Mouse (Mus musculus) MEL (cell line): ENCODE data around the gene Smagp. TPM values are rescaled to one million over a fixed set of nuclear protein-coding genes. Genes with fewer than 3 reads are reported as not detected.

Source experiments
- DNase-seq: peaks from one replicate; pipeline ENCODE4 v3.0.0; 2011; ENCODE audit warnings: low read depth, low spot score
- H3K27ac ChIP-seq: 2 replicates; pipeline ENCODE4 v1.5.1; 2012; ENCODE audit warnings: low read depth, mild to moderate bottlenecking, control low read depth, low read length, moderate library complexity; ENCODE audit not compliant: control insufficient read depth
- H3K27me3 ChIP-seq, 2 experiments: fragments of 150-350 bp in 1 of 2; sonication (generic) in 1 of 2; 2 replicates each; pipeline ENCODE4 v1.6.1; 2012; ENCODE audit warnings: low read length in 2 of 2, mild to moderate bottlenecking in 2 of 2, improper control_type of control experiment in 1 of 2, moderate library complexity in 1 of 2; ENCODE audit not compliant: insufficient read depth in 2 of 2, control insufficient read depth in 1 of 2
- H3K36me3 ChIP-seq, 2 experiments: 2 replicates each; pipeline ENCODE4 v1.6.1; 2012 to 2014; ENCODE audit warnings: low read length in 2 of 2, improper control_type of control experiment in 1 of 2, inconsistent platforms in 1 of 2, mild to moderate bottlenecking in 1 of 2; ENCODE audit not compliant: insufficient read depth in 2 of 2, control insufficient read depth in 1 of 2
- H3K4me1 ChIP-seq, 2 experiments: fragments of 150-350 bp in 1 of 2; sonication (generic) in 1 of 2; 2 replicates each; pipeline ENCODE4 v1.6.1; 2012; ENCODE audit warnings: low read length in 2 of 2, improper control_type of control experiment in 1 of 2, mild to moderate bottlenecking in 1 of 2; ENCODE audit not compliant: insufficient read depth in 2 of 2, control insufficient read depth in 1 of 2
- H3K4me3 ChIP-seq, 2 experiments: fragments of 150-350 bp in 1 of 2; sonication (generic) in 1 of 2; 2 replicates each; pipeline ENCODE4 v1.5.1; 2012; ENCODE audit warnings: low read depth in 2 of 2, low read length in 2 of 2, mild to moderate bottlenecking in 2 of 2, moderate library complexity in 2 of 2, control low read depth in 1 of 2, improper control_type of control experiment in 1 of 2; ENCODE audit not compliant: control insufficient read depth in 1 of 2, insufficient read depth in 1 of 2
- H3K79me2 ChIP-seq: 2 replicates; pipeline ENCODE4 v1.6.1; 2012; ENCODE audit warnings: mild to moderate bottlenecking, low read length, moderate library complexity; ENCODE audit not compliant: control insufficient read depth, poor library complexity, insufficient read depth
- H3K9ac ChIP-seq: 2 replicates; pipeline ENCODE4 v1.6.1; 2012; ENCODE audit warnings: low read depth, mild to moderate bottlenecking, control low read depth, low read length, moderate library complexity; ENCODE audit not compliant: control insufficient read depth, poor library complexity, severe bottlenecking
- H3K9me3 ChIP-seq: fragments of 150-350 bp; sonication (generic); replicated peaks from 2 replicates; pipeline ENCODE4 v1.6.1; 2012; ENCODE audit warnings: mild to moderate bottlenecking, low read length, improper control_type of control experiment, moderate library complexity; ENCODE audit not compliant: insufficient read depth
- BHLHE40 ChIP-seq: IDR thresholded peaks from 2 replicates; pipeline ENCODE4 v1.6.1; 2012; ENCODE audit warnings: low read depth, mild to moderate bottlenecking, inconsistent platforms, low read length, improper control_type of control experiment, borderline replicate concordance
- CTCF ChIP-seq, 3 experiments: IDR thresholded peaks in 2 of 3; conservative IDR thresholded peaks in 1 of 3; 2 replicates each; pipeline ENCODE4 v1.5.1; 2011 to 2012; ENCODE audit warnings: low read length in 3 of 3, low read depth in 2 of 3, mild to moderate bottlenecking in 2 of 3, improper control_type of control experiment in 1 of 3, inconsistent platforms in 1 of 3, mixed read lengths in 1 of 3, moderate library complexity in 1 of 3; ENCODE audit not compliant: control insufficient read depth in 1 of 3, insufficient read depth in 1 of 3, poor library complexity in 1 of 3, severe bottlenecking in 1 of 3
- KAT2A ChIP-seq: conservative IDR thresholded peaks from 2 replicates; pipeline ENCODE4 v1.6.1; 2012; ENCODE audit warnings: low read depth, low read length, improper control_type of control experiment, inconsistent platforms
- MAX ChIP-seq: IDR thresholded peaks from 2 replicates; pipeline ENCODE4 v1.6.1; 2011; ENCODE audit warnings: low read length, improper control_type of control experiment
- MEF2A ChIP-seq: IDR thresholded peaks from 2 replicates; pipeline ENCODE4 v1.6.1; 2014; ENCODE audit warnings: low read depth, mild to moderate bottlenecking, inconsistent platforms, low read length, improper control_type of control experiment; ENCODE audit not compliant: poor library complexity, insufficient replicate concordance, severe bottlenecking; ENCODE audit errors: extremely low read depth
- POLR2A ChIP-seq, 2 experiments: IDR thresholded peaks; 2 replicates each; pipeline ENCODE4 v1.6.1; 2011 to 2012; ENCODE audit warnings: low read length in 2 of 2, mild to moderate bottlenecking in 2 of 2, control low read depth in 1 of 2, improper control_type of control experiment in 1 of 2, low read depth in 1 of 2, moderate library complexity in 1 of 2; ENCODE audit not compliant: control insufficient read depth in 1 of 2, insufficient read depth in 1 of 2, poor library complexity in 1 of 2
- POLR2AphosphoS2 ChIP-seq: IDR thresholded peaks from 2 replicates; pipeline ENCODE4 v1.6.1; 2011; ENCODE audit warnings: low read length, improper control_type of control experiment
- RAD21 ChIP-seq: IDR thresholded peaks from 2 replicates; pipeline ENCODE4 v1.6.1; 2011; ENCODE audit warnings: mild to moderate bottlenecking, low read depth, low read length, improper control_type of control experiment
- SIN3A ChIP-seq: IDR thresholded peaks from 2 replicates; pipeline ENCODE4 v1.6.1; 2012; ENCODE audit warnings: low read length, improper control_type of control experiment, inconsistent platforms
- SMC3 ChIP-seq: IDR thresholded peaks from 2 replicates; pipeline ENCODE4 v1.6.1; 2011; ENCODE audit warnings: low read depth, low read length, improper control_type of control experiment
- TBP ChIP-seq: IDR thresholded peaks from 2 replicates; pipeline ENCODE4 v1.8.0; 2011; ENCODE audit warnings: low read depth, low read length, improper control_type of control experiment
- TCF12 ChIP-seq: IDR thresholded peaks from 2 replicates; pipeline ENCODE4 v1.6.1; 2014; ENCODE audit warnings: low read depth, mild to moderate bottlenecking, inconsistent platforms, low read length, improper control_type of control experiment, moderate library complexity
- UBTF ChIP-seq: IDR thresholded peaks from 2 replicates; pipeline ENCODE4 v1.6.1; 2012; ENCODE audit warnings: low read depth, mild to moderate bottlenecking, inconsistent platforms, low read length, improper control_type of control experiment, moderate library complexity, borderline replicate concordance; ENCODE audit not compliant: insufficient read depth
- USF1 ChIP-seq: IDR thresholded peaks from 2 replicates; pipeline ENCODE4 v1.6.1; 2014; ENCODE audit warnings: low read depth, mild to moderate bottlenecking, inconsistent platforms, low read length, improper control_type of control experiment, moderate library complexity
- USF2 ChIP-seq, 2 experiments: IDR thresholded peaks; 2 replicates each; pipeline ENCODE4 v1.6.1; 2011 to 2012; ENCODE audit warnings: improper control_type of control experiment in 2 of 2, low read length in 2 of 2, borderline replicate concordance in 1 of 2, inconsistent platforms in 1 of 2, low read depth in 1 of 2, mild to moderate bottlenecking in 1 of 2; ENCODE audit not compliant: insufficient read depth in 1 of 2
- ZC3H11A ChIP-seq: IDR thresholded peaks from 2 replicates; pipeline ENCODE4 v1.6.1; 2012; ENCODE audit warnings: low read depth, mild to moderate bottlenecking, inconsistent platforms, low read length, improper control_type of control experiment
- polyA plus RNA-seq, 2 experiments: library from polyadenylated mRNA; stranded (reverse) in 1 of 2; unstranded in 1 of 2; fragments of >175 nt in 1 of 2; fragments of >200 nt in 1 of 2; gene quantifications; 2 replicates each; pipeline versions ENCODE4 v1.2.1 to v1.2.4; 2012; ENCODE audit warnings: low replicate concordance in 2 of 2, low read depth in 1 of 2; ENCODE audit not compliant: insufficient read length in 2 of 2, insufficient read depth in 1 of 2, missing spikeins in 1 of 2
- total RNA-seq: library from RNA; depleted of rRNA; stranded (reverse); fragments of 300-350 nt; gene quantifications from 2 replicates; pipeline ENCODE4 v1.2.3, GENCODE M21; 2012

The Smagp gene
- total and polyA plus RNA-seq, 3 experiments: 2.6 to 22.6 TPM; not detected in 1

DNA sequence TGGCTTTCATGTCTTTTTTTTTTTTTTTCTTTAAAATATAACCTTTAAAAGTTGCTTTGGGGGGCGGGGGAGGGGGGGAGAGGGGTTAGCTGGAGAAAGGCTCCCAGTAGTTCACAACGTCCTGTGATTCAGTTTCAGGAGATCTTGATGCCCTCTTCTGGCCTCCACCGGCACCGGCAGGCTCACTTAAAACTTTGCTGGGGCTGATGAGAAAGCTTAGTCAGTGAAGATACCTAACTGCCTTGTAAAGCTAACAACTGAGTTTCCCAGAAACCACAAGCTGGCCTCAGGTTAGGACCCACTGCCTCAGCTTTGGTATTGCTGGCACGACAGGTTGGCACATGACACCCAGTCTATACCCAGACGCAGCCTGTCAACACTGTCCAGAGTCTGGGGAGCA lies 921 bp upstream of the Smagp start:
- H3K4me1 ChIP-seq: peaks cover 2 to 18% of the 10 kb centered on the region in 2 experiments
- peak; percentile 76 for DNase-seq
- TF ChIP-seq BHLHE40 (no peak), USF1 (no peak), TCF12 (0 out of 2 replicates have a peak, but pooled peaks have one; percentile 5), RAD21 (peak; percentile 34), ZC3H11A (peak; percentile 40), KAT2A (no peak), CTCF (IDR thresholded peaks at IDR 0.05 in 2 of 3, conservative IDR thresholded peaks at IDR 0.05 in 1 of 3; ENCODE audit: control insufficient read depth in 1 of 3, insufficient read depth in 1 of 3, low read depth in 2 of 3, low read length in 3 of 3, poor library complexity in 1 of 3, severe bottlenecking in 1 of 3) (peak; percentile 46 to 68 (median 58); a peak in 5 of 6 replicates), SMC3 (peak; percentile 67)
- peaks cover 3 to 9% of the 10 kb centered on the region in 2 experiments; a peak in 3 of 4 replicates for H3K36me3 ChIP-seq
- no peak overlapping the region for H3K9ac ChIP-seq
- H3K27ac ChIP-seq: no peak overlapping the region
- no peaks in the 10 kb centered on the region for H3K9me3 ChIP-seq
- H3K79me2 ChIP-seq: no peaks in the 10 kb centered on the region; the same call in 1 of the 2 replicates
- H3K27me3 ChIP-seq: 0 out of 4 replicates have a peak, but pooled peaks cover 0 to 2% of the 10 kb centered on the region in 2 experiments
- H3K4me3 ChIP-seq: peak overlapping the region in 1 of 2 experiments; percentile 72; a peak in 3 of 4 replicates

- no peak for DNase-seq
Observed at GRCm38 (mm10) chr15:100635851-100636645, 692 bp downstream of the Smagp start.

More at GRCm38 (mm10) chr15:100635851-100636645, 692 bp downstream of the Smagp start:
- Histone ChIP-seq H3K79me2 (no peaks in the 10 kb centered on the region; the same call in 1 of the 2 replicates), H3K4me1 (peaks cover 4 to 32% of the 10 kb centered on the region in 2 experiments), H3K27ac (no peak overlapping the region), H3K36me3 (peaks cover 3 to 13% of the 10 kb centered on the region in 2 experiments; a peak in 3 of 4 replicates), H3K9me3 (no peaks in the 10 kb centered on the region), H3K27me3 (0 out of 4 replicates have a peak, but pooled peaks cover 0 to 2% of the 10 kb centered on the region in 2 experiments), H3K9ac (peak overlapping the region; percentile 71), H3K4me3 (peak overlapping the region; percentile 72; a peak in 3 of 4 replicates)
- TF ChIP-seq MEF2A: no peak
- TF ChIP-seq POLR2A (IDR thresholded peaks at IDR 0.05; ENCODE audit: control insufficient read depth in 1 of 2, insufficient read depth in 1 of 2, low read depth in 1 of 2, low read length in 2 of 2, poor library complexity in 1 of 2): no peak
- TF ChIP-seq MAX: no peak
- no peak for TF ChIP-seq TBP
- no peak for TF ChIP-seq RAD21
- no peak for TF ChIP-seq SIN3A
- no peak for TF ChIP-seq UBTF
- no peak for TF ChIP-seq USF2 (IDR thresholded peaks at IDR 0.05; ENCODE audit: borderline replicate concordance in 1 of 2, insufficient read depth in 1 of 2, low read depth in 1 of 2, low read length in 2 of 2)
- no peak for TF ChIP-seq POLR2AphosphoS2
